Mouse (Mus musculus): ENCODE measurements around the gene Pip5k1c. TPM values are rescaled to one million over a fixed set of nuclear protein-coding genes. Genes with fewer than 3 reads are reported as not detected.
A peak's percentile ranks its signal among the peaks of the same experiment; 100 is the strongest.

Pip5k1c gene
- polyA plus RNA-seq, 1 experiment from 2014 or later, result 73.1 TPM

Small RNAs within 50 kb of the gene (microRNA-seq; reads per million reads assigned to microRNA genes)
- 16.4 reads per million, percentile 28 among the genes with 10 or more reads in this experiment for gene Mir3057

Other genes with a start within 250 kb of the Pip5k1c start
- 273 and 305 TPM in 2 replicates for gene Sgta, start 232.8 kb upstream of the Pip5k1c start, polyA plus RNA-seq (2015; fragmentation: Nextera tagmentation; extraction: Ambion mirVana)
- gene Thop1, start 222.9 kb upstream of the Pip5k1c start, polyA plus RNA-seq (2015; fragmentation: Nextera tagmentation; extraction: Ambion mirVana), result 55.8 and 60.5 TPM in 2 replicates
- gene Creb3l3, start 194.1 kb upstream of the Pip5k1c start, polyA plus RNA-seq (2015; fragmentation: Nextera tagmentation; extraction: Ambion mirVana), result 0.30 and 0.42 TPM in 2 replicates
- gene Map2k2, start 187.0 kb upstream of the Pip5k1c start, polyA plus RNA-seq (2015; fragmentation: Nextera tagmentation; extraction: Ambion mirVana), result 200 and 211 TPM in 2 replicates
- 10.4 and 10.6 TPM in 2 replicates for gene Zbtb7a, start 157.7 kb upstream of the Pip5k1c start, polyA plus RNA-seq (2015; fragmentation: Nextera tagmentation; extraction: Ambion mirVana)
- 54.2 and 57.0 TPM in 2 replicates for gene Pias4, start 125.0 kb upstream of the Pip5k1c start, polyA plus RNA-seq (2015; fragmentation: Nextera tagmentation; extraction: Ambion mirVana)
- gene Eef2, start 116.3 kb upstream of the Pip5k1c start, polyA plus RNA-seq (2015; fragmentation: Nextera tagmentation; extraction: Ambion mirVana), result 555 and 583 TPM in 2 replicates
- gene Dapk3, start 110.0 kb upstream of the Pip5k1c start, polyA plus RNA-seq (2015; fragmentation: Nextera tagmentation; extraction: Ambion mirVana), result 43.5 and 47.7 TPM in 2 replicates
- not detected in 2 replicates for gene 4930442H23Rik, start 109.1 kb upstream of the Pip5k1c start, polyA plus RNA-seq (2015; fragmentation: Nextera tagmentation; extraction: Ambion mirVana)
- gene Nmrk2, start 90.9 kb upstream of the Pip5k1c start, polyA plus RNA-seq (2015; fragmentation: Nextera tagmentation; extraction: Ambion mirVana), result not detected in 2 replicates
- gene Atcay, start 62.1 kb upstream of the Pip5k1c start, polyA plus RNA-seq (2015; fragmentation: Nextera tagmentation; extraction: Ambion mirVana), result 44.5 and 54.2 TPM in 2 replicates
- gene Zfr2, start 59.8 kb upstream of the Pip5k1c start, polyA plus RNA-seq (2015; fragmentation: Nextera tagmentation; extraction: Ambion mirVana), result 9.7 and 10.9 TPM in 2 replicates
- 5.6 and 7.4 TPM in 2 replicates for gene Matk, start 40.0 kb upstream of the Pip5k1c start, polyA plus RNA-seq (2015; fragmentation: Nextera tagmentation; extraction: Ambion mirVana)
- gene Mrpl54, start 26.0 kb upstream of the Pip5k1c start, polyA plus RNA-seq (2015; fragmentation: Nextera tagmentation; extraction: Ambion mirVana), result 134 and 135 TPM in 2 replicates
- gene Apba3, start 26.0 kb upstream of the Pip5k1c start, polyA plus RNA-seq (2015; fragmentation: Nextera tagmentation; extraction: Ambion mirVana), result 28.6 and 32.3 TPM in 2 replicates
- 6.2 and 7.1 TPM in 2 replicates for gene Tjp3, start 1.4 kb upstream of the Pip5k1c start, polyA plus RNA-seq (2015; fragmentation: Nextera tagmentation; extraction: Ambion mirVana)
- gene Cactin, start 28.1 kb downstream of the Pip5k1c start, polyA plus RNA-seq (2015; fragmentation: Nextera tagmentation; extraction: Ambion mirVana), result 39.9 and 42.0 TPM in 2 replicates
- gene Tbxa2r, start 35.8 kb downstream of the Pip5k1c start, polyA plus RNA-seq (2015; fragmentation: Nextera tagmentation; extraction: Ambion mirVana), result 2.6 and 3.8 TPM in 2 replicates
- gene Gipc3, start 50.3 kb downstream of the Pip5k1c start, polyA plus RNA-seq (2015; fragmentation: Nextera tagmentation; extraction: Ambion mirVana), result not detected in 2 replicates
- gene Hmg20b, start 57.5 kb downstream of the Pip5k1c start, polyA plus RNA-seq (2015; fragmentation: Nextera tagmentation; extraction: Ambion mirVana), result 60.6 and 61.1 TPM in 2 replicates
- 6.3 and 6.8 TPM in 2 replicates for gene Mfsd12, start 64.5 kb downstream of the Pip5k1c start, polyA plus RNA-seq (2015; fragmentation: Nextera tagmentation; extraction: Ambion mirVana)
- gene 4930404N11Rik, start 72.9 kb downstream of the Pip5k1c start, polyA plus RNA-seq (2015; fragmentation: Nextera tagmentation; extraction: Ambion mirVana), result 0.44 and 0.45 TPM in 2 replicates
- gene Fzr1, start 85.6 kb downstream of the Pip5k1c start, polyA plus RNA-seq (2015; fragmentation: Nextera tagmentation; extraction: Ambion mirVana), result 117 and 128 TPM in 2 replicates
- 76.7 and 87.3 TPM in 2 replicates for gene Dohh, start 91.5 kb downstream of the Pip5k1c start, polyA plus RNA-seq (2015; fragmentation: Nextera tagmentation; extraction: Ambion mirVana)
- gene Gm48551, start 91.5 kb downstream of the Pip5k1c start, polyA plus RNA-seq (2015; fragmentation: Nextera tagmentation; extraction: Ambion mirVana), result 4.2 and 5.8 TPM in 2 replicates
- 2.1 and 2.3 TPM in 2 replicates for gene Gm48552, start 96.0 kb downstream of the Pip5k1c start, polyA plus RNA-seq (2015; fragmentation: Nextera tagmentation; extraction: Ambion mirVana)
- gene Smim24, start 100.1 kb downstream of the Pip5k1c start, polyA plus RNA-seq (2015; fragmentation: Nextera tagmentation; extraction: Ambion mirVana), result 1.8 TPM in 2 replicates
- gene Nfic, start 162.7 kb downstream of the Pip5k1c start, polyA plus RNA-seq (2015; fragmentation: Nextera tagmentation; extraction: Ambion mirVana), result 18.5 and 25.2 TPM in 2 replicates
- gene Celf5, start 189.7 kb downstream of the Pip5k1c start, polyA plus RNA-seq (2015; fragmentation: Nextera tagmentation; extraction: Ambion mirVana), result 48.8 and 57.4 TPM in 2 replicates
- 56.8 and 60.9 TPM in 2 replicates for gene Ncln, start 203.4 kb downstream of the Pip5k1c start, polyA plus RNA-seq (2015; fragmentation: Nextera tagmentation; extraction: Ambion mirVana)
- 0.52 and 0.53 TPM in 2 replicates for gene S1pr4, start 207.2 kb downstream of the Pip5k1c start, polyA plus RNA-seq (2015; fragmentation: Nextera tagmentation; extraction: Ambion mirVana)
- 0.48 and 0.57 TPM in 2 replicates for gene Gna15, start 231.3 kb downstream of the Pip5k1c start, polyA plus RNA-seq (2015; fragmentation: Nextera tagmentation; extraction: Ambion mirVana)